Mouse (Mus musculus) A20 (cell line): Measurements from ENCODE around the gene Atp2b4.

ENCODE experiments used
- DNase-seq: peaks from one replicate; pipeline ENCODE4 v3.0.0-alpha.2; 2011; ENCODE audit warnings: low read depth, low spot score

Atp2b4 gene

GRCm38 (mm10) chr1:133751621-133752020 is 49.2 kb downstream of the Atp2b4 start:
- DNase-seq, result no peak

- no peak for DNase-seq
Observed at GRCm38 (mm10) chr1:133749954-133750353, 50.9 kb downstream of the Atp2b4 start.

- no peak for DNase-seq
Observed at GRCm38 (mm10) chr1:133745078-133745495, 55.8 kb downstream of the Atp2b4 start.

- no peak for DNase-seq
Observed at GRCm38 (mm10) chr1:133744609-133745008, 56.2 kb downstream of the Atp2b4 start.

- no peak for DNase-seq
Observed at GRCm38 (mm10) chr1:133742517-133742916, 58.3 kb downstream of the Atp2b4 start.

- DNase-seq, result no peak
Observed at GRCm38 (mm10) chr1:133741881-133742434, 58.9 kb downstream of the Atp2b4 start.

- no peak for DNase-seq
Observed at GRCm38 (mm10) chr1:133741171-133741570, 59.7 kb downstream of the Atp2b4 start.

- no peak for DNase-seq
Observed at GRCm38 (mm10) chr1:133736664-133737063, 64.2 kb downstream of the Atp2b4 start.

GRCm38 (mm10) chr1:133735995-133736652 is 64.7 kb downstream of the Atp2b4 start:
- DNase-seq, result peak; percentile 52

GRCm38 (mm10) chr1:133732814-133733213 is 68.0 kb downstream of the Atp2b4 start:
- no peak for DNase-seq

- DNase-seq, result no peak
Observed at GRCm38 (mm10) chr1:133728339-133728738, 72.5 kb downstream of the Atp2b4 start.

GRCm38 (mm10) chr1:133720342-133720741 is 80.5 kb downstream of the Atp2b4 start:
- no peak for DNase-seq

GRCm38 (mm10) chr1:133718786-133719185 is 82.1 kb downstream of the Atp2b4 start:
- no peak for DNase-seq

GRCm38 (mm10) chr1:133718296-133718695 is 82.5 kb downstream of the Atp2b4 start:
- no peak for DNase-seq

GRCm38 (mm10) chr1:133716464-133716863 is 84.4 kb downstream of the Atp2b4 start:
- peak; percentile 84 for DNase-seq

- no peak for DNase-seq
Observed at GRCm38 (mm10) chr1:133715191-133715590, 85.7 kb downstream of the Atp2b4 start.

GRCm38 (mm10) chr1:133713009-133713370 is 87.9 kb downstream of the Atp2b4 start:
- no peak for DNase-seq

- no peak for DNase-seq
Observed at GRCm38 (mm10) chr1:133712288-133713008, 88.4 kb downstream of the Atp2b4 start.

GRCm38 (mm10) chr1:133711376-133711775 is 89.5 kb downstream of the Atp2b4 start:
- no peak for DNase-seq

- peak; percentile 50 for DNase-seq
Observed at GRCm38 (mm10) chr1:133710895-133711294, 89.9 kb downstream of the Atp2b4 start.

- DNase-seq, result no peak
Observed at GRCm38 (mm10) chr1:133709292-133709691, 91.5 kb downstream of the Atp2b4 start.

GRCm38 (mm10) chr1:133701824-133702223 is 99.0 kb downstream of the Atp2b4 start:
- peak; percentile 58 for DNase-seq
